In genomic region chr1:118658716-118659115, GRCm38 (mm10) we compare ENCODE assay signal across 25 mouse cellular contexts. TPM values are rescaled to one million over a fixed set of nuclear protein-coding genes. Genes with fewer than 3 reads are reported as not detected.
A peak's percentile ranks its signal among the peaks of the same experiment; 100 is the strongest.
DNase-seq lines count a peak whose midpoint lies in the region; ATAC-seq and TF ChIP-seq lines count a peak whose summit lies in the region.
"Had no signal": no experiment of that assay in that cellular context is flagged by ENCODE, and none has a peak within 500 bp of the region (broad histone marks: within the 10 kb centered on the region; RNA-seq: fewer than 3 reads in every experiment).

No protein-coding gene starts in this region.

- TF ChIP-seq CTCF in liver, adult 2 months (IDR thresholded peaks at IDR 0.05; ENCODE audit: low read depth, low read length) = no peak

- no peak overlapping the region for H3K4me3 ChIP-seq in kidney, embryonic 16.5 days (ENCODE audit: low read length)
- no peak overlapping the region for H3K4me3 ChIP-seq in liver, adult 2 months (ENCODE audit: insufficient read depth, low read depth, low read length)
- no peak overlapping the region for H3K4me3 ChIP-seq in liver, embryonic 11.5 days (ENCODE audit: low read depth, low read length)
- H3K4me3 ChIP-seq: embryonic facial prominence, embryonic 12.5 days; embryonic facial prominence, embryonic 15.5 days; gastrocnemius, adult 2 months; heart, embryonic 13.5 days had no signal

- no peaks in the 10 kb centered on the region for H3K79me2 ChIP-seq in liver, adult 2 months (ENCODE audit: control insufficient read depth, insufficient read depth, low read length)

- no peak for ATAC-seq in kidney, embryonic 16.5 days (ENCODE audit: low FRiP score, low TSS enrichment)
- no peak for ATAC-seq in liver, embryonic 11.5 days (replicated peaks; ENCODE audit: low FRiP score)
- ATAC-seq: CD4-positive, CD25-positive, alpha-beta regulatory T cell, adult 4 months; forebrain, embryonic 14.5 days; forebrain, postnatal 0 days had no signal

- no peaks in the 10 kb centered on the region for H3K27me3 ChIP-seq in kidney, embryonic 16.5 days (ENCODE audit: insufficient read depth, low read length)
- H3K27me3 ChIP-seq in liver, adult 2 months (ENCODE audit: control insufficient read depth, insufficient read depth, low read length) = no peaks in the 10 kb centered on the region
- no peaks in the 10 kb centered on the region for H3K27me3 ChIP-seq in liver, embryonic 11.5 days (replicated peaks; ENCODE audit: control insufficient read depth, insufficient read depth, low read length)
- H3K27me3 ChIP-seq: embryonic facial prominence, embryonic 12.5 days; embryonic facial prominence, embryonic 15.5 days; heart, embryonic 13.5 days had no signal

- H3K9me3 ChIP-seq in kidney, embryonic 16.5 days (ENCODE audit: low read length) = no peaks in the 10 kb centered on the region
- H3K9me3 ChIP-seq in liver, embryonic 11.5 days (ENCODE audit: control insufficient read depth, low read length) = no peaks in the 10 kb centered on the region
- H3K9me3 ChIP-seq: embryonic facial prominence, embryonic 12.5 days; embryonic facial prominence, embryonic 15.5 days; heart, embryonic 13.5 days had no signal

- no peak overlapping the region for H3K9ac ChIP-seq in kidney, embryonic 16.5 days (replicated peaks; ENCODE audit: low read length)
- no peak overlapping the region for H3K9ac ChIP-seq in liver, adult 2 months (ENCODE audit: low read depth, low read length)
- H3K9ac ChIP-seq in liver, embryonic 11.5 days (ENCODE audit: low read depth, low read length) = no peak overlapping the region
- H3K9ac ChIP-seq: embryonic facial prominence, embryonic 12.5 days; embryonic facial prominence, embryonic 15.5 days; forebrain, postnatal 0 days; heart, embryonic 13.5 days; hindbrain, embryonic 14.5 days had no signal

- WGBS in kidney, embryonic 16.5 days = 73% methylated on average over 6 of the region's 6 CpGs
- 67% methylated on average over 6 of the region's 6 CpGs for WGBS in liver, adult 2 months
- WGBS in liver, embryonic 11.5 days = 73% methylated on average over 6 of the region's 6 CpGs

- TF ChIP-seq POLR2A in liver, adult 2 months (IDR thresholded peaks at IDR 0.05; ENCODE audit: extremely low read depth, insufficient read depth, low read length) = no peak

- DNase-seq in kidney, adult 8-10 months = peak; percentile 26 to 29
- no peak for DNase-seq in kidney, adult 18-20 months
- no peak for DNase-seq in kidney, postnatal 10 days
- peak; percentile 50 for DNase-seq in liver, adult 2 months (ENCODE audit: extremely low read depth, low read depth, low spot score)
- DNase-seq in liver, embryonic 11.5 days (ENCODE audit: low spot score) = no peak
- DNase-seq: adrenal gland, adult 2 months; adrenal gland, postnatal 14 days; cerebellum, adult 11 months; cerebellum, adult 2 months; cerebellum, adult 9-11 months; cerebellum, postnatal 25 days; forebrain, postnatal 0 days; gastrocnemius, postnatal 14 days; heart, adult 11 months; heart, postnatal 14 days; heart, postnatal 4 days had no signal

- peaks cover 12% of the 10 kb centered on the region for H3K4me1 ChIP-seq in kidney, embryonic 16.5 days (ENCODE audit: insufficient read depth, low read length)
- no peaks in the 10 kb centered on the region for H3K4me1 ChIP-seq in liver, adult 2 months (ENCODE audit: control insufficient read depth, insufficient read depth, low read length)
- no peaks in the 10 kb centered on the region for H3K4me1 ChIP-seq in liver, embryonic 11.5 days (replicated peaks; ENCODE audit: control insufficient read depth, insufficient read depth, low read length)
- H3K4me1 ChIP-seq: embryonic facial prominence, embryonic 15.5 days had no signal

- no peak overlapping the region for H3K4me2 ChIP-seq in kidney, embryonic 16.5 days (replicated peaks; ENCODE audit: low read depth, low read length)
- no peak overlapping the region for H3K4me2 ChIP-seq in liver, embryonic 11.5 days
- H3K4me2 ChIP-seq: embryonic facial prominence, embryonic 12.5 days; embryonic facial prominence, embryonic 15.5 days; heart, embryonic 13.5 days; hindbrain, embryonic 14.5 days had no signal

- peak overlapping the region; percentile 20; the same call in 1 of the 2 replicates for H3K27ac ChIP-seq in kidney, embryonic 16.5 days (ENCODE audit: low read length)
- no peak overlapping the region for H3K27ac ChIP-seq in liver, adult 2 months (replicated peaks; ENCODE audit: insufficient read depth, low read depth, low read length)
- H3K27ac ChIP-seq in liver, embryonic 11.5 days (ENCODE audit: low read depth, low read length) = no peak overlapping the region
- H3K27ac ChIP-seq: embryonic facial prominence, embryonic 12.5 days; embryonic facial prominence, embryonic 15.5 days; gastrocnemius, adult 2 months; hindbrain, embryonic 14.5 days had no signal

- peaks cover 11% of the 10 kb centered on the region; the same call in 1 of the 2 replicates for H3K36me3 ChIP-seq in kidney, embryonic 16.5 days (ENCODE audit: insufficient read depth, low read length)
- H3K36me3 ChIP-seq in liver, adult 2 months (ENCODE audit: control insufficient read depth, insufficient read depth, low read length) = no peaks in the 10 kb centered on the region
- H3K36me3 ChIP-seq in liver, embryonic 11.5 days (ENCODE audit: control insufficient read depth, insufficient read depth, low read length) = no peaks in the 10 kb centered on the region
- H3K36me3 ChIP-seq: embryonic facial prominence, embryonic 12.5 days; embryonic facial prominence, embryonic 15.5 days; heart, embryonic 13.5 days had no signal

RNA-seq across cellular contexts. Expression of gene Tfcp2l1, which starts 31.0 kb away (rescaled TPM):
- polyA plus RNA-seq in kidney, embryonic 16.5 days (2015; fragmentation: Nextera tagmentation; extraction: Ambion mirVana) = 32.2 and 34.8 TPM in 2 replicates
- 1.6 and 3.6 TPM in 2 replicates for total RNA-seq in liver, adult 2 months (2014; rRNA removed)
- 2.5 and 3.3 TPM in 2 replicates for polyA plus RNA-seq in liver, adult 2 months (2012; rRNA removed)
- polyA plus RNA-seq in liver, embryonic 11.5 days (2014; fragmentation: Nextera tagmentation; extraction: Ambion mirVana) = 0.40 and 0.60 TPM in 2 replicates
- total RNA-seq: MEL had no signal

Comparison
In these comparisons a context has a peak if more than half of its experiments do, and no peak if none do; other contexts are left out.
1. DNase-seq: peak in kidney, adult 8-10 months (2 of 2) and liver, adult 2 months (single experiment); none in kidney, adult 18-20 months (single experiment), kidney, postnatal 10 days (single experiment) and liver, embryonic 11.5 days (single experiment).